Mouse (Mus musculus) stomach, embryonic 15.5 days (tissue): ENCODE measurements around the gene Tmem163. TPM values are rescaled to one million over a fixed set of nuclear protein-coding genes. Genes with fewer than 3 reads are reported as not detected.

ENCODE experiments used
- ATAC-seq: fragments of 200-750 bp; cut with Nextera tagmentation; 2 replicates; pipeline ENCODE4 v1.8.0; 2017; ENCODE audit warnings: low read depth, moderate number of reproducible peaks, moderate TSS enrichment; ENCODE audit not compliant: insufficient read depth, low FRiP score
- H3K27ac ChIP-seq: fragments of 300-500 bp; sonication (generic); 2 replicates; pipeline ENCODE4 v1.5.1; 2015; ENCODE audit warnings: mild to moderate bottlenecking, inconsistent platforms
- H3K27me3 ChIP-seq: fragments of 300-500 bp; sonication (generic); replicated peaks from 2 replicates; pipeline ENCODE4 v1.6.1; 2015; ENCODE audit warnings: inconsistent platforms
- H3K36me3 ChIP-seq: fragments of 300-500 bp; sonication (generic); 2 replicates; pipeline ENCODE4 v1.6.1; 2015; ENCODE audit warnings: inconsistent platforms
- H3K4me1 ChIP-seq: fragments of 300-500 bp; sonication (generic); 2 replicates; pipeline ENCODE4 v1.6.1; 2015; ENCODE audit warnings: inconsistent platforms
- H3K4me2 ChIP-seq: fragments of 300-500 bp; sonication (generic); 2 replicates; pipeline ENCODE4 v1.6.1; 2015; ENCODE audit warnings: mild to moderate bottlenecking, inconsistent platforms
- H3K4me3 ChIP-seq: fragments of 300-500 bp; sonication (generic); replicated peaks from 2 replicates; pipeline ENCODE4 v1.5.1; 2015; ENCODE audit warnings: inconsistent platforms
- H3K9ac ChIP-seq: fragments of 300-500 bp; sonication (generic); 2 replicates; pipeline ENCODE4 v1.6.1; 2015; ENCODE audit warnings: inconsistent platforms
- H3K9me3 ChIP-seq: fragments of 300-500 bp; sonication (generic); 2 replicates; pipeline ENCODE4 v1.6.1; 2016; ENCODE audit warnings: inconsistent platforms
- WGBS: fragments of 180-500 bp; shearing (Covaris S2); methylation state at CpG from one replicate; pipeline ENCODE4 v1.1.7; 2015; 5-methylcytosine and 5-hydroxymethylcytosine counted together
- polyA plus RNA-seq: library from polyadenylated mRNA; unstranded; fragments of >200 nt; fragmentation: Nextera tagmentation; extraction: Ambion mirVana; gene quantifications from 2 replicates; pipeline ENCODE4 v1.2.1, GENCODE M21; 2015

Tmem163 gene
- 0.63 and 0.99 TPM in 2 replicates for polyA plus RNA-seq

GRCm38 (mm10) chr1:127679498-127680133, at the start of gene Tmem163:
TSS of gene Tmem163 (minus strand) at chr1:127679548.
- Histone ChIP-seq H3K27me3 (peaks cover 49% of the 10 kb centered on the region), H3K36me3 (no peaks in the 10 kb centered on the region), H3K9me3 (no peaks in the 10 kb centered on the region), H3K4me2 (peak within 1 kb of the TSS; percentile 99; the same call in 1 of the 2 replicates), H3K4me3 (no peak within 1 kb of the TSS; the same call in 1 of the 2 replicates), H3K9ac (no peak within 1 kb of the TSS), H3K27ac (no peak within 1 kb of the TSS), H3K4me1 (peaks cover 10% of the 10 kb centered on the region; the same call in 1 of the 2 replicates)
- WGBS: 19% methylated on average over 18 of the region's 18 CpGs
- ATAC-seq: no peak

DNA sequence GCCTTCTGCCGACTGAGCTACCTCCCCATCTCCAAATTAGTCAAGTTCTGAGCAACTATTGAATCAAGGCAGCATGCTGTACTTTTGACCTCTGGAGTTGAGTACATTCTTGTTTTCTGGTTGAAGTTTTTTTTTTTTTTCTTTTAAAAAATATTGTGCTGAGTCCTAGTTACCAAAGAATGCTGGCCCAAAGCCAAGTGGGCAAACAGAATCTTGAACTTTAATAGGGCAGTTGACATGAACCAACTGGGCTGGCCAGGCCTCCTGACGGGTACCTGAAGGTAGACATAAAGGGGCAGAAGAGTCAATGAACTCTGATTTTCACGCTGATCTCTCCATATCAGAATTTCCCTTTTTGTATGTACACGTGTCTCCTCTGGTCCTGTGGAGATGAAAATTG, 49.7 kb upstream of the Tmem163 start, which contains the start of gene Acmsd:
TSS of gene Acmsd (plus strand) at position 318 of the 400 bp plus-strand sequence.
- Histone ChIP-seq H3K4me3 (no peak within 1 kb of the TSS), H3K4me1 (no peaks in the 10 kb centered on the region), H3K36me3 (no peaks in the 10 kb centered on the region), H3K4me2 (no peak within 1 kb of the TSS), H3K27ac (no peak within 1 kb of the TSS), H3K27me3 (no peaks in the 10 kb centered on the region), H3K9ac (no peak within 1 kb of the TSS), H3K9me3 (no peaks in the 10 kb centered on the region)
- ATAC-seq: no peak
- WGBS: 76% methylated on average over 4 of the region's 4 CpGs

GRCm38 (mm10) chr1:127723596-127723995, 44.2 kb upstream of the Tmem163 start:
- ATAC-seq: no peak
- Histone ChIP-seq H3K9me3 (no peaks in the 10 kb centered on the region), H3K27me3 (no peaks in the 10 kb centered on the region), H3K9ac (no peak overlapping the region), H3K4me2 (no peak overlapping the region), H3K4me3 (no peak overlapping the region), H3K27ac (no peak overlapping the region), H3K36me3 (no peaks in the 10 kb centered on the region), H3K4me1 (no peaks in the 10 kb centered on the region)
- 26% methylated on average over 2 of the region's 2 CpGs for WGBS

GRCm38 (mm10) chr1:127718290-127718689, 38.9 kb upstream of the Tmem163 start:
- Histone ChIP-seq H3K27me3 (no peaks in the 10 kb centered on the region), H3K4me1 (no peaks in the 10 kb centered on the region), H3K36me3 (no peaks in the 10 kb centered on the region), H3K9ac (no peak overlapping the region), H3K27ac (no peak overlapping the region), H3K9me3 (no peaks in the 10 kb centered on the region), H3K4me2 (no peak overlapping the region), H3K4me3 (no peak overlapping the region)
- no peak for ATAC-seq
- WGBS: 82% methylated on average over 1 of the region's 1 CpGs

- H3K36me3 ChIP-seq: no peaks in the 10 kb centered on the region
- WGBS: 79% methylated on average over 8 of the region's 8 CpGs
- no peak for ATAC-seq
- no peak overlapping the region for H3K9ac ChIP-seq
- no peak overlapping the region for H3K4me3 ChIP-seq
- no peaks in the 10 kb centered on the region for H3K4me1 ChIP-seq
- H3K4me2 ChIP-seq: no peak overlapping the region
- H3K27ac ChIP-seq: no peak overlapping the region
- H3K9me3 ChIP-seq: no peaks in the 10 kb centered on the region
- H3K27me3 ChIP-seq: no peaks in the 10 kb centered on the region
Measured at GRCm38 (mm10) chr1:127716441-127716840, 37.1 kb upstream of the Tmem163 start.

- no peak overlapping the region for H3K9ac ChIP-seq
- H3K36me3 ChIP-seq: no peaks in the 10 kb centered on the region
- H3K9me3 ChIP-seq: no peaks in the 10 kb centered on the region
- no peaks in the 10 kb centered on the region for H3K4me1 ChIP-seq
- ATAC-seq: no peak
- H3K27me3 ChIP-seq: no peaks in the 10 kb centered on the region
- H3K4me2 ChIP-seq: no peak overlapping the region
- no peak overlapping the region for H3K27ac ChIP-seq
- WGBS: 74% methylated on average over 5 of the region's 5 CpGs
- no peak overlapping the region for H3K4me3 ChIP-seq
Measured at GRCm38 (mm10) chr1:127706269-127706668, 26.9 kb upstream of the Tmem163 start.

- WGBS: 61% methylated on average over 1 of the region's 1 CpGs
- no peaks in the 10 kb centered on the region for H3K27me3 ChIP-seq
- H3K9me3 ChIP-seq: no peaks in the 10 kb centered on the region
- H3K4me1 ChIP-seq: no peaks in the 10 kb centered on the region
- H3K4me3 ChIP-seq: no peak overlapping the region
- H3K4me2 ChIP-seq: no peak overlapping the region
- H3K27ac ChIP-seq: no peak overlapping the region
- no peak for ATAC-seq
- no peaks in the 10 kb centered on the region for H3K36me3 ChIP-seq
- H3K9ac ChIP-seq: no peak overlapping the region
Measured at GRCm38 (mm10) chr1:127702187-127702586, 22.8 kb upstream of the Tmem163 start.

- Histone ChIP-seq H3K36me3 (no peaks in the 10 kb centered on the region), H3K27me3 (no peaks in the 10 kb centered on the region), H3K4me3 (no peak overlapping the region), H3K9me3 (no peaks in the 10 kb centered on the region), H3K27ac (no peak overlapping the region), H3K9ac (no peak overlapping the region), H3K4me1 (no peaks in the 10 kb centered on the region), H3K4me2 (no peak overlapping the region)
- 24% methylated on average over 2 of the region's 2 CpGs for WGBS
- ATAC-seq: no peak
Measured at GRCm38 (mm10) chr1:127696533-127696932, 17.2 kb upstream of the Tmem163 start.

GRCm38 (mm10) chr1:127677661-127678580, 1.4 kb downstream of the Tmem163 start:
- H3K4me1 ChIP-seq: peaks cover 10% of the 10 kb centered on the region; the same call in 1 of the 2 replicates
- H3K4me3 ChIP-seq: peak overlapping the region; percentile 52
- H3K27me3 ChIP-seq: peaks cover 54% of the 10 kb centered on the region
- H3K9ac ChIP-seq: 0 out of 2 replicates have a peak overlapping the region, but pooled peaks have one; percentile 9
- peak; percentile 61; the same call in 1 of the 2 replicates for ATAC-seq
- H3K27ac ChIP-seq: no peak overlapping the region
- H3K36me3 ChIP-seq: no peaks in the 10 kb centered on the region
- H3K4me2 ChIP-seq: peak overlapping the region; percentile 99
- 3% methylated on average over 62 of the region's 64 CpGs for WGBS
- no peaks in the 10 kb centered on the region for H3K9me3 ChIP-seq

GRCm38 (mm10) chr1:127677131-127677631, 2.2 kb downstream of the Tmem163 start:
- H3K4me2 ChIP-seq: peak overlapping the region; percentile 99
- ATAC-seq: no peak
- peak overlapping the region; percentile 52 for H3K4me3 ChIP-seq
- no peaks in the 10 kb centered on the region for H3K9me3 ChIP-seq
- H3K36me3 ChIP-seq: no peaks in the 10 kb centered on the region
- peaks cover 10% of the 10 kb centered on the region; the same call in 1 of the 2 replicates for H3K4me1 ChIP-seq
- under 1% methylated on average over 42 of the region's 44 CpGs for WGBS
- 0 out of 2 replicates have a peak overlapping the region, but pooled peaks have one; percentile 9 for H3K9ac ChIP-seq
- no peak overlapping the region for H3K27ac ChIP-seq
- H3K27me3 ChIP-seq: peaks cover 54% of the 10 kb centered on the region

GRCm38 (mm10) chr1:127676516-127677099, 2.7 kb downstream of the Tmem163 start:
- ATAC-seq: no peak
- Histone ChIP-seq H3K9me3 (no peaks in the 10 kb centered on the region), H3K4me3 (peak overlapping the region; percentile 52), H3K27ac (no peak overlapping the region), H3K36me3 (no peaks in the 10 kb centered on the region), H3K27me3 (peaks cover 54% of the 10 kb centered on the region), H3K4me2 (peak overlapping the region; percentile 99), H3K4me1 (peaks cover 10% of the 10 kb centered on the region; the same call in 1 of the 2 replicates), H3K9ac (no peak overlapping the region)
- WGBS: 7% methylated on average over 25 of the region's 25 CpGs
